Mouse (Mus musculus) CH12.LX (cell line): ENCODE measurements around the gene Bag1. TPM values are rescaled to one million over a fixed set of nuclear protein-coding genes. Genes with fewer than 3 reads are reported as not detected.
A peak's percentile ranks its signal among the peaks of the same experiment; 100 is the strongest.

Experiments used
- DNase-seq: peaks from one replicate; pipeline ENCODE4 v3.0.0-alpha.2; 2013; ENCODE audit errors: extremely low read depth
- H3K27ac ChIP-seq: 2 replicates; pipeline ENCODE4 v1.5.1; 2012; ENCODE audit warnings: low read depth, mild to moderate bottlenecking, control low read depth, moderate library complexity; ENCODE audit not compliant: insufficient read depth
- H3K27me3 ChIP-seq: replicated peaks from 2 replicates; pipeline ENCODE3; 2012; ENCODE audit warnings: inconsistent platforms
- H3K36me3 ChIP-seq, 2 experiments: replicated peaks in 1 of 2; 2 replicates each; pipeline versions ENCODE3 to v1.6.1; 2012; ENCODE audit warnings: inconsistent platforms in 1 of 2, low read length in 1 of 2, mild to moderate bottlenecking in 1 of 2, mixed read lengths in 1 of 2, moderate library complexity in 1 of 2; ENCODE audit not compliant: control insufficient read depth in 1 of 2, insufficient read depth in 1 of 2
- H3K4me1 ChIP-seq, 2 experiments: 2 replicates each; pipeline ENCODE4 v1.6.1; 2012; ENCODE audit warnings: inconsistent platforms in 1 of 2, moderate library complexity in 1 of 2; ENCODE audit not compliant: insufficient read depth in 2 of 2, control insufficient read depth in 1 of 2
- H3K4me2 ChIP-seq: 2 replicates; pipeline ENCODE4 v1.6.1; 2012; ENCODE audit warnings: low read depth, mild to moderate bottlenecking, control low read depth; ENCODE audit not compliant: poor library complexity, insufficient read depth, severe bottlenecking
- H3K4me3 ChIP-seq, 3 experiments: fragments of 150-350 bp in 1 of 3; sonication (generic) in 1 of 3; replicated peaks in 1 of 3; 2 replicates each; pipeline versions ENCODE3 to v1.5.1; 2011 to 2012; ENCODE audit warnings: low read depth in 2 of 3, low read length in 2 of 3, mild to moderate bottlenecking in 2 of 3, moderate library complexity in 2 of 3, control low read depth in 1 of 3, improper control_type of control experiment in 1 of 3, inconsistent platforms in 1 of 3, mixed read lengths in 1 of 3; ENCODE audit not compliant: poor library complexity in 1 of 3
- H3K79me2 ChIP-seq: replicated peaks from 2 replicates; pipeline ENCODE4 v1.6.1; 2012; ENCODE audit warnings: mild to moderate bottlenecking, moderate library complexity; ENCODE audit not compliant: control insufficient read depth, poor library complexity, insufficient read depth, severe bottlenecking; ENCODE audit errors: extremely low read depth
- H3K9ac ChIP-seq: 2 replicates; pipeline ENCODE4 v1.6.1; 2012; ENCODE audit warnings: low read depth, mild to moderate bottlenecking, control low read depth, moderate library complexity; ENCODE audit not compliant: insufficient read depth
- H3K9me3 ChIP-seq: replicated peaks from 2 replicates; pipeline ENCODE3; 2012; ENCODE audit warnings: low read length, inconsistent platforms, mixed read lengths
- BHLHE40 ChIP-seq: IDR thresholded peaks from 2 replicates; pipeline ENCODE4 v1.6.1; 2011; ENCODE audit warnings: mild to moderate bottlenecking, low read depth, low read length, improper control_type of control experiment
- CTCF ChIP-seq, 2 experiments: IDR thresholded peaks in 1 of 2; conservative IDR thresholded peaks in 1 of 2; 2 replicates each; pipeline ENCODE4 v1.5.1; 2011 to 2012; ENCODE audit warnings: low read depth in 2 of 2, low read length in 2 of 2, improper control_type of control experiment in 1 of 2, inconsistent platforms in 1 of 2, mild to moderate bottlenecking in 1 of 2, moderate library complexity in 1 of 2
- ETS1 ChIP-seq: conservative IDR thresholded peaks from 2 replicates; pipeline ENCODE4 v1.6.1; 2012; ENCODE audit warnings: low read depth, mild to moderate bottlenecking, inconsistent platforms, low read length, improper control_type of control experiment, moderate library complexity
- GABPA ChIP-seq: IDR thresholded peaks from 2 replicates; pipeline ENCODE4 v1.6.1; 2012; ENCODE audit warnings: low read depth, low read length, improper control_type of control experiment, inconsistent platforms; ENCODE audit not compliant: insufficient replicate concordance
- IRF4 ChIP-seq: IDR thresholded peaks from 2 replicates; pipeline ENCODE4 v1.6.1; 2014; ENCODE audit warnings: low read depth, mild to moderate bottlenecking, inconsistent platforms, low read length, improper control_type of control experiment
- JUN ChIP-seq: IDR thresholded peaks from 2 replicates; pipeline ENCODE4 v1.6.1; 2011; ENCODE audit warnings: low read depth, mild to moderate bottlenecking, low read length, improper control_type of control experiment, moderate library complexity; ENCODE audit not compliant: insufficient read depth
- JUND ChIP-seq: conservative IDR thresholded peaks from 2 replicates; pipeline ENCODE4 v1.6.1; 2011; ENCODE audit warnings: low read depth, low read length, improper control_type of control experiment
- MAX ChIP-seq: IDR thresholded peaks from 2 replicates; pipeline ENCODE4 v1.6.1; 2011; ENCODE audit warnings: low read length, improper control_type of control experiment
- MAZ ChIP-seq: IDR thresholded peaks from 2 replicates; pipeline ENCODE4 v1.6.1; 2012; ENCODE audit warnings: low read depth, mild to moderate bottlenecking, inconsistent platforms, low read length, improper control_type of control experiment, moderate library complexity
- MEF2A ChIP-seq: IDR thresholded peaks from 2 replicates; pipeline ENCODE4 v1.6.1; 2014; ENCODE audit warnings: low read depth, mild to moderate bottlenecking, inconsistent platforms, low read length, improper control_type of control experiment, borderline replicate concordance
- MYC ChIP-seq: IDR thresholded peaks from 2 replicates; pipeline ENCODE4 v1.6.1; 2011; ENCODE audit warnings: low read depth, mild to moderate bottlenecking, improper control_type of control experiment, low read length
- POLR2A ChIP-seq: IDR thresholded peaks from 2 replicates; pipeline ENCODE4 v1.6.1; 2011; ENCODE audit warnings: low read depth, mild to moderate bottlenecking, improper control_type of control experiment, low read length
- RAD21 ChIP-seq: IDR thresholded peaks from 2 replicates; pipeline ENCODE4 v1.6.1; 2011; ENCODE audit warnings: low read depth, mild to moderate bottlenecking, low read length, improper control_type of control experiment, moderate library complexity
- RCOR1 ChIP-seq: conservative IDR thresholded peaks from 2 replicates; pipeline ENCODE4 v1.6.1; 2012; ENCODE audit warnings: low read depth, mild to moderate bottlenecking, inconsistent platforms, low read length, improper control_type of control experiment
- SIN3A ChIP-seq: IDR thresholded peaks from 2 replicates; pipeline ENCODE4 v1.6.1; 2012; ENCODE audit warnings: low read length, improper control_type of control experiment, inconsistent platforms
- SMC3 ChIP-seq: IDR thresholded peaks from 2 replicates; pipeline ENCODE4 v1.6.1; 2011; ENCODE audit warnings: low read depth, low read length, improper control_type of control experiment
- TBP ChIP-seq: conservative IDR thresholded peaks from 2 replicates; pipeline ENCODE4 v1.6.1; 2011; ENCODE audit warnings: low read depth, low read length, improper control_type of control experiment
- UBTF ChIP-seq: IDR thresholded peaks from 2 replicates; pipeline ENCODE4 v1.6.1; 2012; ENCODE audit warnings: low read depth, mild to moderate bottlenecking, inconsistent platforms, low read length, improper control_type of control experiment, moderate library complexity
- USF2 ChIP-seq: conservative IDR thresholded peaks from 2 replicates; pipeline ENCODE4 v1.6.1; 2011; ENCODE audit warnings: low read depth, low read length, improper control_type of control experiment
- ZC3H11A ChIP-seq: IDR thresholded peaks from 2 replicates; pipeline ENCODE4 v1.6.1; 2012; ENCODE audit warnings: low read depth, mild to moderate bottlenecking, inconsistent platforms, low read length, improper control_type of control experiment
- ZMIZ1 ChIP-seq: IDR thresholded peaks from 2 replicates; pipeline ENCODE4 v1.6.1; 2012; ENCODE audit warnings: low read depth, mild to moderate bottlenecking, inconsistent platforms, low read length, improper control_type of control experiment
- ZNF384 ChIP-seq: IDR thresholded peaks from 2 replicates; pipeline ENCODE4 v1.6.1; 2012; ENCODE audit warnings: low read depth, low read length, improper control_type of control experiment, inconsistent platforms
- dilution Hi-C: fragments of 300-500 bp; cut with MboI; formaldehyde crosslinking; loops from 2 replicates; pipeline ENCODE4 v1.14.3; 2020; ENCODE audit warnings: low sequenced_read_pairs; ENCODE audit not compliant: extremely low pct_unique_long_range_greater_than_20kb, extremely low pct_ligation_motif_present
- in situ Hi-C: fragments of 300-500 bp; cut with MboI; formaldehyde crosslinking; loops from 3 replicates; pipeline ENCODE4 v1.14.3; 2019; ENCODE audit warnings: low sequenced_read_pairs, low pct_ligation_motif_present, low pct_unique_long_range_greater_than_20kb, mixed read lengths
- polyA plus RNA-seq: library from polyadenylated mRNA; unstranded; fragments of >175 nt; gene quantifications from 2 replicates; pipeline ENCODE4 v1.2.1, GENCODE M21; 2012; ENCODE audit warnings: low read depth; ENCODE audit not compliant: insufficient read length
- total RNA-seq, 2 experiments: library from RNA; depleted of rRNA; stranded (reverse); fragments of 300-350 nt in 1 of 2; fragments of >200 nt in 1 of 2; gene quantifications; 2 replicates each; pipeline ENCODE4 v1.2.3; 2012 to 2014

Gene Bag1
- total and polyA plus RNA-seq, 3 experiments: 105 to 161 (median 149) TPM

DNA sequence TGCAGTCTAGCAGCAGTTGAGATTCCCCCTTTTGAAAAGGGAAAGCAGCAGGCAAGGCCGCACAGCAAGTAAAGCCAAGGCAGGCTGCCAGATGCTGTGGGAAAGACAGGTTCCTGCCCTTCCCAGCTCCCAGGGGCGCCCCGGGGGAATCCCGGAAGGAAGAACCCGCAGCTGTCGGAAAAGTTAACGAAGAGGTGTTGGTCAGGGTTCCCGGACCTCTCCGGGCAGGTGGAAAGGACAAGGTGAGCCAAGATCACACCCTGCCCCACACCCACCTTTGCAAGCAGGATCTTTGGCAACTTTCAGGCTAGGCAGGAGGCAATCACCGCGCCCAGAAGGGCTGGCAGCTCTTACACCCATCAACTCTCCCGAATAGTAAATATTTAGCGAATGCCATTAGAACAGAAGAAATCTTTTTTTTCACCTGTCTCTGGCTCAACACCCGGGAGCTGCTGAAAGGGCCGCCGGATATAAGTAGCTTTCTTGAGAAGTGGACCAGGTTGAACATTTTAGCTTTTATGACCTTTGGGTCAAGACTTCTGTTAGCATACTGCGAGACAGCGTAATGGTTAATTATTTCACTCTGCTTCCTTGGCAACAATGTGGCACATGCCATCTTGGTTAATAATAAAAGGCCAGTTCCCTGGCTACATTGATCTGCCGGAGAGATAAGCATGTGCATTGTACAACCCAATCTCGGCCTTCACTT is 39.7 kb downstream of the Bag1 start:
- Histone ChIP-seq H3K27ac (no peak overlapping the region), H3K4me3 (no peak overlapping the region), H3K4me1 (peaks cover 0 to 9% of the 10 kb centered on the region in 2 experiments; a peak in 2 of 4 replicates), H3K4me2 (no peak overlapping the region), H3K36me3 (no peaks in the 10 kb centered on the region), H3K79me2 (no peaks in the 10 kb centered on the region), H3K9ac (no peak overlapping the region), H3K9me3 (no peaks in the 10 kb centered on the region), H3K27me3 (no peaks in the 10 kb centered on the region)
- no peak for DNase-seq
- dilution Hi-C loops (no loop called here), in situ Hi-C loops (loop anchor here (5.0 kb wide), 1 partner anchor 136 kb away; no protein-coding TSS in a partner anchor)
- TF ChIP-seq MEF2A (no peak), POLR2A (no peak), ZMIZ1 (no peak), MAZ (no peak), ETS1 (no peak), TBP (no peak), MYC (no peak), IRF4 (no peak), JUND (no peak), UBTF (no peak), BHLHE40 (no peak), RCOR1 (no peak), USF2 (no peak), ZNF384 (no peak), MAX (no peak), CTCF (conservative IDR thresholded peaks at IDR 0.05 in 1 of 2, IDR thresholded peaks at IDR 0.05 in 1 of 2; ENCODE audit: low read depth in 2 of 2, low read length in 2 of 2) (no peak), ZC3H11A (no peak)

DNA sequence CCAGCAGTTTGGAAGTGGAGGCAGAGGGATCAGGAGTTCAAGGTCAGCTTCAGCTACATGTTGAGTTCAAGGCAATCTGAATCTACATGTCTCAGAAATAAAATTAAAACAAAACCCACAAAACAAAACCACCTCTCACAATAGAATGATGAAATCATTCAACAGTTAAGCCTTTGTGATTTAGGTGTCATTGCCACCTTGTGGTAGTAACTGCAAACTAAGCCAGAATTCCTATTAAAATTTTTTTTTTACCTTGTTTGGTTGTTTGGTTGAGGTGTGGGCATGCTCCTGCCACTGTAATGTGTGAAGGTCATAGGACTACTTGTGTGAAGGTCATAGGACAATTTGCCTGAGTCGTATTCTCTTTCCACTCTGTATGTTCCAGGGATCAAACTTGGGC is 41.8 kb downstream of the Bag1 start:
- peak; percentile 62 for DNase-seq
- no peak overlapping the region; the same call in 1 of the 2 replicates for H3K9ac ChIP-seq
- H3K4me3 ChIP-seq: no peak overlapping the region
- no peak overlapping the region for H3K27ac ChIP-seq
- dilution Hi-C loops (no loop called here), in situ Hi-C loops (loop anchor here (5.0 kb wide), 1 partner anchor 134 kb away; no protein-coding TSS in a partner anchor)
- no peaks in the 10 kb centered on the region for H3K9me3 ChIP-seq
- peaks cover 0 to 9% of the 10 kb centered on the region in 2 experiments; a peak in 2 of 4 replicates for H3K4me1 ChIP-seq
- no peaks in the 10 kb centered on the region for H3K27me3 ChIP-seq
- no peaks in the 10 kb centered on the region for H3K79me2 ChIP-seq
- TF ChIP-seq CTCF (conservative IDR thresholded peaks at IDR 0.05 in 1 of 2, IDR thresholded peaks at IDR 0.05 in 1 of 2; ENCODE audit: low read depth in 2 of 2, low read length in 2 of 2) (peak in 1 of 2 experiments; percentile 93; a peak in 3 of 4 replicates), ZMIZ1 (no peak), SMC3 (peak; percentile 93), MEF2A (0 out of 2 replicates have a peak, but pooled peaks have one; percentile 13), IRF4 (peak; percentile 25; the same call in 1 of the 2 replicates), ZNF384 (peak; percentile 93), SIN3A (peak; percentile 58; the same call in 1 of the 2 replicates), ZC3H11A (peak; percentile 79), JUN (peak; percentile 30), MYC (peak; percentile 29; the same call in 1 of the 2 replicates), TBP (no peak), RAD21 (peak; percentile 97), JUND (peak; percentile 73), GABPA (no peak)
- no peaks in the 10 kb centered on the region for H3K36me3 ChIP-seq
- no peak overlapping the region for H3K4me2 ChIP-seq
